Mouse (Mus musculus): ENCODE results near the gene Fbln1.
A peak's percentile ranks its signal among the peaks of the same experiment; 100 is the strongest.
"Not testable (repeated sequence)": the region's sequence is repeated elsewhere in the genome, so short reads cannot be mapped to it uniquely, and the experiment has no call there.

The Fbln1 gene

DNA sequence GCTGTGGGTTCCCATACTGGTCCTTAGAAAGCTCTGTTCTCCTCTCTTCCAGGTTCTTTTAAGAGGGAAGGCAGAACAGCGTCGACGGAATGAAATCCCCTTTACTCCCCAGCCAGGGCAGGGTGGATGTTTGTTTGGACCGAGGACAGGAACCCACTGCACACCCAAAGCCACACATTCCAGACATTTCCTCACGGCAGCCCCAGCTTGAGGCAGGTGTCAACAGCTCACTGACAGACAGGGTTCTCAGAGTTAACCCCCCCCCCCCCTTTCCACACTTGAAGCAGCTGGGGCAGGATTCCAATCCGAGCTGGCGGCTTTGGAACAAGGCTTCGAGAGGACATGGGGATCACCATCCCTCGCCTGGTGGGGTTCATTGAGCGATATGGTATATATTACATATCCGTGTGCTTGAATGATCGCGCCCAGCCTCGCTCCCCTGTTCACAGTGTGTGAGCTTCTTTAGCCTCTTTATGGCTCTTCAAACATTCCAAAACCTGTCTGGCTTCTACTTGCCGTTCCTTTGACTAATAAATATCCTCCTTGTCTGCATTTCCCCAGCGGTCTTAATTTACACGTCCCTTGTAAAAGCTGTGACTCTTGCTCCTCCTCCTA, 92.5 kb downstream of the Fbln1 start:
- DNase-seq: no peak

DNA sequence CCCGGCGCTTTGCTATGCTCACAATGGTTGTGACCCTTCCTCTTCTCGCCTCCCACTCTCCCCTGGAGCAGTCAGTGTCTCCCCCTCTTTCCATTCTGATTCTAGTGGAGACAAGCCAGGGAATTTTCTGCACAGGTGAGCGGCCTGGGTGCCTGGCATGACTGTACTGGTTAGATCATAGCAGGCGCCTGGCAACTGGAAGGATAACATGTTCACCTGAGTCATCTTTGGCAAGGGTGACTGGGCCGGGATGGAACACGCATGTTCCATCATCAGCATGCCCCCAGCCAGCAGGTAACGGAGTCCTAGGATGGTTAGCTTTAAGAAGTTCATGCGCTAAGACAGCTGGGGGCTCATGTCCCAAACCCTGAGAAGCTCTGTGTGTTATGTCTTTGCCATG, 93.2 kb downstream of the Fbln1 start:
- DNase-seq: no peak

DNA sequence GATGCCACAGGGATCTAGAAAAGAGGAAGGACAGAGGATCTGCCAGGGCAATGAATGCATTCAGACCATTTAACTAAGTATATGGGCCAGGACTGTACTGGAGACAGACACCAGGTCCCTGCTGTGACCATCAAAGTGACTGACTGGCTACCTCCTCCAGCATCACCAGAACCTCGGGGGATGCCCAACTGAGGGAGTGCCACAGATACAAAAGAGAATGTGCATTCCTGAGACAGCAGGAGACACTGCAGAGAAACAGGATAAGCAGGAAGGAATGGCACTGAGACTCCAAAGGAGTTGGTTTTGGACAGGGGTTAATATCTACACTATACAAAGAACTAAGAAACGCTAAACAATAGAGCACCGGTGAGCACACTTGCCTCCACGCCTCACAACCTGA, 97.5 kb downstream of the Fbln1 start:
- no peak for DNase-seq

DNA sequence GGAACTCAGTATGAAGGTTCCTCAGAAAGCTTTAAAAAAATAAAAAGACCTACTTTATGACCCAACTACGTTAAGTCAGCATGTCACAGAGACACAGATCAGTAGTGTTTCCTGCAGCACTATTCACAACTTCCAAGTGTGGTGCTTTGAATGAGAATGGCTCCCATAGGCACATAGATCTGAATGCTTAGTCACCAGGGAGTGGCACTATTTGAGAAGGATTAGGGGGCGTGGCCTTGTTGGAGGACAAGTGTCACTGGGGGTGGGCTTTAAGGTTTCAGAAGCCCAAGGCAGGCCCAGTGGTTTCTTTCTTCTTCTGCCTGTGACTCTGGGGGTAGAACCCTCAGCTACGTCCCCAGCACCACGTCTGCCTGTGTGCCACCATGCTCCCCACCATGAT, 98.2 kb downstream of the Fbln1 start:
- DNase-seq: no peak

DNA sequence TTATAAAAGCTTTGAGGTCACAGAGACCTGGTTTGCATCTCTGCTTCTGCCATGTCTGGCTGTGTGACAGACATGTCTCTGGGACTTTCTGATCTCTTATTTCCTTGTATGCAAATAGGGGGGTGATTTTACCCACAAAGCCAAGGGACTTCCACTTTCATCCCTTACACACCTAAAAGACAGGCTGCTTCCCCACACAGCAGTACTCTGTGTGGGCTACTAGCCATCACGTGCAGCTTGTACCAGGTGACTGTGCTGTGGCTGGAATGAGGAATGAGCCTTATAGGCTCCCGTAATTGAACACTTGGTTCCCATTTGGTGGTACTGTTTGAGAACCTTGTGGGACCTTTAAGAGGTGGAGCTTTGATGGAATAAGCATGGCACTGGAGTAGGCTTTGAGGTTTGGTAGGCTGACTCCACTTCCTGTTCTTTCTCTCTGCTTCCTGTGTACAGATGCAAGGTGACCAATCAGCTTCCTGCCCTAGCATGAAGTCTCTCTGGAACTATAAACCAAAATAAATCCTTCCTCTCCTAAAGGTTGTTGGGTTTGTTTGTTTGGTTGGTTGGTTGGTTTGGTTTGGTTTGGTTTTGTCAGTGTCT, 101.4 kb downstream of the Fbln1 start:
- DNase-seq: no peak

DNA sequence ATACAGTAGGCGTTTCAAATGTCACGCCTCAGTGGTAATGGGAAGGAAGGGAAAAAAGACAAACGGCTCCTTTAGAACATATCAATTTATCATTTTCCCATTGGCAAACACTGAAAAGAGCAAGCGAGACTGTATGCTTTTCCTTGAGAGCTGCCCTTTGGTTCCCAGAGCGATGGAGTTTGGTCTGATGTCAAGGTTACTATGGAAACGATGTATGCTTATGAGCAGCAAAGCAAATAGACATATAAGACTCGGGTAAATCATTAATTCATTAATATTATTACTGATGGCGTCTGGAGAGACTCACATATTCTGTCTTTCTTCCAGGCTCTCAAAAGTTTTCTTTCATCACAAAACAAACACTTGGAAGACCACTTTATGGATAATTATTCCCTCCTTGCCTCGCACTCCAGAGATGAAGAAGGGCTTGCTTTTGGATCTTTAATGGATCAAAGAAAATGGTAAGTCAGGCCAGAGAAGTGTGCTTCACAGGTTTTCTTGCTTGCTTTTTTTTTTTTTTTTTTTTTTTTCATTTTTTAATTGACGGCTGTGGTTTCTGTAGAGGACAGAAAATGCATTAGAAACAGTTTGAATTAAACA, 105.4 kb downstream of the Fbln1 start:
- no peak for DNase-seq

DNA sequence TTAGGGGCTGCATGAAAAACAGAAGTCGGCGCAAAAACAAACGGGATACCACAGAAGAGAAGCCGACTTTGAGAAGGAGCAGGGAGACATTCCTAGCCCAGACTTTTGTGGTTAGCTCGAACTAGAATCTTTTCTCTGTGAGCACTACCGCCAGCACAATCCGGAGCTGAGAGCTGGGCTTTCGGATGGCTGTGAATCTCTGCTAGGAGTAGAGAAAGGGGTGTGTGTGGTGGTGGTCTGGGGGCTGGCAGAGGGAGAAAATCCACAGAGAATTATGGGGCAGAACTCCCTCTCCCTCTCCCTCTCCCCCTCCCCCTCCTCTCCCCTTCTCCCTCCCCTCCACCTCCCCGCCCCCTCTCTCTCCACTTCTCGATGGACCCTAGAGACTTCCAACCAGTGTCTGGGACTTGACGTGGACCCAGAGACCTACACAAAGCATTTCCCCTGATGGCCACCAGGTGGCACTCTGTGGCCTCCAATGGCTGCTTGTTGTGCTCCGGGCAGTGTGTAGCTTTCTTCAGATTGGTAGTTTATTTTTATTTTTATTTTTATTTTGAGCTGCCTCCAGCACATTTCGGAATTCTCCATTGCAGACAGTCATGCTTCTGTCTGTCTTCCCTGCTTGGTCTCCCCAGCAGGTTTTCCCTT, 109.8 kb downstream of the Fbln1 start:
- peak; percentile 67 to 73 for DNase-seq

DNA sequence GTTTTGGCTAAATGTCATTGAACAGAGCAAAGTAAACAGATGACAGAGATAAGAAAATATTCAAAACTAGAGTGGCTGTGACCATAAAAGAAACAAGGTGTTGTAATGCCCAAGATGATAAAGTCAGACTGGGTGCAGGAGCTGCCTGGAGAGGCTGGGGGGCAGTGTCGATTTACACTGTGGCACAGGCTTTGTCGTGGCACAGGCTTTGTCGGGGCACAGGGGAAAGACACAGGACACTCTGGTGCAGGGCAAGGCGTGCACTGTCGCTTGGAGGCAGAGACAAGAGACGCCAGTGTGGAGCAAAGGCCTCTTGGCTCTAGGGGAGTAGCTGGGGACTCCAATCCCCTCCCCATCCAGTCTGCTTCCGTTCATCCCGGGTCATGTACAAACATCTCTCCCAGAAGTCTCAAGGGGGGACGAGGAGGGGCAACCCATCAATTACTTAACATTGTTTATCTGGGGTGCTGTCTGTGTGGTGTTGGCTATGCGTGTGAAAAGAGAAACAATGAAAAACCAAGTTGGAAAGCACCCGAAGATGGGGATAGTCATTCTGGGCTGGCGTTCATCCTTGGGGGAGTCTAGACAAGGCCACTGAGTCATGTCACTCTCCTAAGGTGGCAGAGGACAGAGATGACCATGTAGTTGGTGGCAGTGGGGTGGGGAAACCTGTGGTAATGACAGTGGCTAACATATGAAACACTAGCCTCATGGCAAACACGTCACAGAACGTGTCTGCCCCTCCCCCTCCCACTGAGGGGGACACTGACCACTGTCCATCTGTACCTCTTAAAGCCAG, 110.8 kb downstream of the Fbln1 start:
- no peak for DNase-seq

DNA sequence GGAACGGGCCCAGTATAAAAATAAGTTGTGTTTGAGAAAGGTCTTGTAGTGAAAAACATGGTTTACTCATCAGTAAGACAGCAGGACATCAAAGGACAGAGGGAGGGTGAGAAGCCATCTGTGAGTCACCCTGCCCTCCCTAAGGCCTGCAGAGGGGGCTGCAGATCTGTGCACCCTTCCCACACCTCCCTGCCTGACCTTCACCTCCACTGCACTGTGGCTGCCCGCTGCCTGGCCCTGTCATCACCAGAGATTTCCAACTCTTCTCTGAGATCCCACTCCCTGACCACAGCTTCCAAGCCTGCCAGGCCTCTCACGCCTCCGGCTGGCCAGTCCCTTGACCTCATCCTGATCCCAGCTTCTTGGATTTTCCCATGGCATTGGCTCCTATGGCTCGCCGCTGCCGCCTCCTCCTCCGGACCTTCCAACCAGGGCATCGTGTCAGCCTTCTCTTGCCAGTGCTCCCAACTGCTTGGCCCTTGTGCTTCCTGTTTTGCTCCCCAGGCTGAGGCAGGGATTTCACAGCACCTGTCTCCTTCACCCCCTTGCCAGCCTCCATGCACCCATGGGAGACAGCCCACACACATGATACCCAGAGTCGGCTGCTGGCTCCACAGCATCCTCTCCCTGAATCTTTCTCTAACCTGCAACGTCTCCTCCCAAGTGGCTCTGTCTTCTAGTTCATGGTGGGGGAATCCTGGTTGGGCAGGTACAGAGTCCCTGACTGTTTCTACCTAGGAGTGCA, 114.3 kb downstream of the Fbln1 start:
- DNase-seq: no peak

DNA sequence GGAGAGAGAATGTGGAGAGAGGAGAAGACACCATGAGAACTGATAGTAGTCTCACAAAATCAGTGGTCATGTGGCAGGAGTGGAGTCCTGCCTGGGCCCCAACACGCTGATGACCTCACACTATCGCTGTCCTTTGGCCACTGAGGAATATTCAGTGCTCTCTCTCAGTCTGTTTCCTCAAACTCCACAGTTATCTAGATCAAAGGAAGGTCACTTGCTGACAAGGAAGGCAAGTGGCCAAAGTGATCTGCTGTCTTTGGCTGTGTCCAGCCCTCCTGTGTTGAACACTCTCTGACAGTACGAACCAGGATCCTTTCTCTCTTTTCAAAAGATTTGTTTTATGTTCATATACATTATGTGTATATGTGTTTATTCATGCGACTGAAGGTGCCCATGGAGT, 117.5 kb downstream of the Fbln1 start:
- DNase-seq: no peak

DNA sequence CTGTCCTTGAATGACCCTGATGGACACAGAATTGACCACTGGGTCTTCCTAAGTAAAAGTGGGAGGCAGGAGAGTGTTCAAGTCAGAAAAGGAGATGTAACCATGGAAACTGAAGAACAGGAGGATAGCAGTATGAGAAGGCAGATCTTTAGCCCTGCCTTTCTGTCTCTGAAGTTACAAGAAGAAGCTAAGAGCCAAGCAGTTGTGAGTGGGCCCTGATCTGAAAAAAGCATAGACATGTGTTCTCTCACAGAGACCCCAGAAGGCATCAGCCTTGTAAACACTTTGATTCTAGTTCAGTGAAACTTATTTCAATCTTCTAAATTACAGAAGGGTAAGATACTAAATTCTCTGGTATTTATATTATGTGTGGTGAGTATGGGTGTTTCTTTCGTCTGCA, 118.7 kb downstream of the Fbln1 start:
- no peak for DNase-seq

DNA sequence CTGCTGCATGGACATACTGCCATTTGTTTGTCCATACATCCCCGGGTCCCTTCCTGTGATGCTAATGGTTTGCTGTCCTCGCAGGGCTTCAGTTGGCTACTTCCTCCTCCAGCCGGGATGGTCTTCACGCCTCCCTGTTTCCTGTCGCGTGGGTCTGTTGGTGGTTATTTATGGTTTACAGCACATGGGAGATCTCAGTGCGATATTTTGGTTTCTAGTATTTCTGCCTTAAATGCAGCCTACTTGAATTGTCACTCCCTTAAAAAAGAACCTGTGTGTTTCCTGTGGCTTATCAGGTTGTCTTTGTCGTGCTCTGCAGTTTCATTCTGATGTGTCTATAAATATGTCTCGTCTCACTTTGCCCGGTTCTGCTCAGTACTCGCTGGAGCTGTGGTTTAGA, 122.1 kb downstream of the Fbln1 start:
- DNase-seq: no peak

DNA sequence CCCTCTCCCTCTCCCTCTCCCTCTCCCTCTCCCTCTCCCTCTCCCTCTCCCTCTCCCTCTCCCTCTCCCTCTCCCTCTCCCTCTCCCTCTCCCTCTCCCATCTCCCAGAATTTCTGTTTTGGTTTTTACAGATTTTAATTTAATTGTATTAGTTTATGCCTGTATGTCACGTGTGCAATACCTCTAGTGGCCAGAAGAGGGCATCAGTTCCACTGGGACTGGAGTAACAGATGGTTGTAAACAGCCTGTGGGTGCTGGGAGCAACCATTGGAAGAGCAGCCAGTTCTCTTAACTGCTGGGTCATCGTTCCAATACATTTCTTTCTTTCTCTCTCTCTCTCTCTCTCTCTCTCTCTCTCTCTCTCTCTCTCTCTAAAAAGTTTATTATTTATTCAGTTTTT, 122.7 kb downstream of the Fbln1 start:
- peak; percentile 53 to 60 for DNase-seq

DNA sequence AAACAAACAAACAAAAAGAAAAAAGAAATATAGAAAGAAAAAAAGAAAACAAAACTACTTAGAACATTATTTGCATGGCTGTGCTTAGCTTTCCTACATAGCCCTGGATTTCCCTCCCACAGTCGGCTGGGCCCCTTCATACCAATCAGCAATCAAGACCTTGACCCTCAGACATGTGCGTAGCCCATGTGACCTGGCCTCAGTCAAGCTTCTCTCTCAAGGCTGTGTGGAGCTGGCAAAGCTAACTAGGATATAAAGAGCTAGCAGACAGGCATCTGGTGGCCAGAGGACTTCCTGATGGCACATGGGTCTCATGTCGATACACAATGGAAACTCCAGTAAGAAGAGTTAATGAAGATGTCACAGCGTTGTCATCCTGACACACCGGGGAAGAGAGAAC, 123.3 kb downstream of the Fbln1 start:
- DNase-seq: no peak

DNA sequence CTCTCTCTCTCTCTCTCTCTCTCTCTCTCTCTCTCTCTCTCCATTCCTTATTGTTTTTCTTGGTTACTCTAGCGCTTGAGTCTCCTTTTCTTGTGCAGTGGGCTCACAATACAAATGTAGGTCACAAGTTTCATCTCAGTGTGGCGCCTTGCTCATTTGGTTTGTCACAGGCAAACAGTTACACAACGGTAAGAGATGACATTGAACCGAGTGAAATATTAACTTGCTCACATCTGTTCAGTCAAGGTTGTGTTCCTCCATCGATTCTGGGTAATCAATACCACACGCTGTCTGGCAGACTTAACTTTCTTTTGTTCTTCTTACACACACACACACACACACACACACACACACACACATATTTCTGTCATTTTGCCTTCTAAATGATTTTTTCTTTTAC, 124.3 kb downstream of the Fbln1 start:
- DNase-seq: no peak

DNA sequence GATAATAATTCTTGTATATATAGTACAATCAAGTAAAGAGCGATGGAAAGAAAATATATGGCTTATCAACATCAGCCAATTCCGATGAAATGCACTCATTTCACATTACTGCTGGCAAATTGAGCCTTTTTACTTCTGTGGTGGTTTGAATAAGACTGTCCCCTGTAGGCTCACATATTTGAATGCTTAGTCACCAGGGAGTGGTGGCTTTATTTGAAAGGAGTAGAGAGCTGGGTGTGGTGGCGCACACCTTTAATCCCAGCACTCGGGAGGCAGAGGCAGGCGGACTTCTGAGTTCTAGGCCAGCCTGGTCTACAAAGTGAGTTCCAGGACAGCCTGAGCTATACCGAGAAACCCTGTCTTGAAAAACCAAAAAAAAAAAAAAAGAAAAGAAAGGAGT, 127.8 kb downstream of the Fbln1 start:
- DNase-seq: not testable (repeated sequence)

DNA sequence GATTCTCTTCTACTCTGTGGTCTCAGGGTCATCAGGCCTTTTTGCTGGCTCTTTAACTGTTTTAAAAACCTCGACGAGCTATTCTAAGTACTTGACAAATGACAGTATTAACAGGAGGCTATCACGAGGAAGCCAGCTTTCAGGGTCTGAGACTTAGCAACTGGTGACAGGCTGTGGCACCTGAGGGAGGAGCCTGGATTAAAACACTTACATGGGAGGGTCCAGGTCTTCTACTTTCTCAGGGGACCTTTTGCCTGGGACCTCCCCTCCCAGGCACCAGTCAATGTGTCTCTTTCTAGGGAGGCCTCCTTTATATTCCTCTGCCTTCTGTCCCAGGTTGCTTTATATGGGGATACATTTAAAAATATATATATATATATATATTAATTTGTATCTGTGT, 128.5 kb downstream of the Fbln1 start:
- peak; percentile 16 to 32 for DNase-seq

DNA sequence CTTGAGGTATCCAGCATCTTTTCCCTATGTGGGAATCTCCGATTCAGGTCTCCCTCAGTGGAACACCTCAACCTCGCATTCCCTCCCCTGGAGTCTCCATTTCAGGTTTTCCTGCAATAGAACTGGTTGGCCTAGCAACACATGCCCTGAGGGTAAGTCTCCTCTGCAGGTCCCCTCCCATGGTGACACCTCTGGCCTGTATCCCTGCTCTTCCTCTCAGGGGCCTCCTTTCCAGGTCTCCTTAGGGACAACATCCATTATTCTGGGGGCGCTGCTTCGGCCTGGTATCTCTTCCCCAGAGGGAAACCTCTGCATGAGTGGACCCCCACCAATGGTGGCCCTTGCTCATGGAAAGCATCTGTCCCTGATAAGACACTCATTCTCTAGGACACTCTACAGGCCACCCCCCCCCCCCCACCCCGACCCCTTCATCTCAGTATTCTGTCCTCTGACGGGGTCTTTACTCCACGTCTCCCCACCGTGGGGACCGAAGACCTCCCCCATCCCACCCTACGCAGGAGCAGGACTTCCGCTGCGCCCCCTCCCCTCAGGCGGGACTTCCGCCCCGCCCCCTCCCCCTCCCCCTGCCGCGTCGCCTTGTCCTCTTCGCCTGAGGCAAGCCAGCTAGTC, 130.0 kb downstream of the Fbln1 start, which contains the start of gene Atxn10:
TSS of gene Atxn10 (plus strand) at position 575 of the 630 bp plus-strand sequence.
- peak; percentile 6 to 13 for DNase-seq
